Mouse (Mus musculus) olfactory bulb, adult 2 months (tissue): ENCODE results near the gene Eif2ak1.

ENCODE experiments used
- CTCF ChIP-seq: fragments of 200-500 bp; IDR thresholded peaks from 2 replicates; pipeline ENCODE4 v1.5.1; 2012; ENCODE audit warnings: low read depth, mild to moderate bottlenecking, low read length, moderate library complexity; ENCODE audit not compliant: insufficient read depth
- POLR2A ChIP-seq: fragments of 200-500 bp; IDR thresholded peaks from 2 replicates; pipeline ENCODE4 v1.6.1; 2012; ENCODE audit warnings: mild to moderate bottlenecking, low read depth, low read length, moderate library complexity; ENCODE audit not compliant: insufficient read depth

DNA sequence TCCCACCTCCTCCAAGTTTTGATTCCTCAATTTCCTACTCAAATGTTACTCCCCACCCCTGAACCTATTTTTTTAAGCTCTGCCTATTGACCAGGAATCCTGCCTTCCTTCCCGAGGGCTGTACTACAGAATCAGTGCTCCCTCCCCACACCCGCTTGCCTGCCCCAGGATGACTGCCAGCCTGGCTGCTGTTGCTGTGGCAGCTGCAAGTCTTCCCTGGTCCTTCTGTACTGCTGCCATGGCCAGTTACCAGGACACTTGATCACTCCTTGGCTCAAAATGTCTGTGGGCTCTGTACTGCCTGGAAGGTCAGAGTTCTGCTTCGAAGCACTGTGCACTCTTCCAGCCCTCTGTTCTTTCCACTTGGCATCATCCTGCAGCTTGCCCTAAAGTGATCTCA lies 84.5 kb downstream of the Eif2ak1 start:
- no peak for TF ChIP-seq POLR2A
- no peak for TF ChIP-seq CTCF
